Mouse (Mus musculus): ENCODE results near the gene Triobp. TPM values are rescaled to one million over a fixed set of nuclear protein-coding genes. Genes with fewer than 3 reads are reported as not detected.

Gene Triobp
- polyA plus RNA-seq, 1 experiment from 2014 or later, result 37.4 TPM

GRCm38 (mm10) chr15:78989152-78990092 lies 41.9 kb downstream of the Triobp start:
- DNase-seq (ENCODE audit: low spot score), result no peak
- no peak for ATAC-seq (ENCODE audit: low FRiP score)
- WGBS, result 90% methylated on average over 14 of the region's 14 CpGs
- H3K9ac ChIP-seq, result no peak overlapping the region
- no peak overlapping the region for H3K4me3 ChIP-seq (replicated peaks; ENCODE audit: low read length)
- H3K4me2 ChIP-seq (replicated peaks), result no peak overlapping the region
- H3K9me3 ChIP-seq (ENCODE audit: control insufficient read depth, low read length), result no peaks in the 10 kb centered on the region
- no peaks in the 10 kb centered on the region for H3K27me3 ChIP-seq (ENCODE audit: control insufficient read depth, insufficient read depth, low read length)
- peaks cover 53% of the 10 kb centered on the region for H3K36me3 ChIP-seq (replicated peaks; ENCODE audit: control insufficient read depth, insufficient read depth)
- no peak overlapping the region for H3K27ac ChIP-seq
- peaks cover 4% of the 10 kb centered on the region; the same call in 1 of the 2 replicates for H3K4me1 ChIP-seq (replicated peaks; ENCODE audit: control insufficient read depth, insufficient read depth, low read length)

GRCm38 (mm10) chr15:78990093-78990463 lies 42.6 kb downstream of the Triobp start:
- peaks cover 60% of the 10 kb centered on the region for H3K36me3 ChIP-seq (replicated peaks; ENCODE audit: control insufficient read depth, insufficient read depth)
- WGBS, result 96% methylated on average over 9 of the region's 9 CpGs
- ATAC-seq (ENCODE audit: low FRiP score), result no peak

GRCm38 (mm10) chr15:78990970-78991525 lies 43.5 kb downstream of the Triobp start:
- Histone ChIP-seq H3K9me3 (ENCODE audit: control insufficient read depth, low read length) (no peaks in the 10 kb centered on the region), H3K27ac (no peak overlapping the region), H3K9ac (no peak overlapping the region), H3K36me3 (replicated peaks; ENCODE audit: control insufficient read depth, insufficient read depth) (peaks cover 69% of the 10 kb centered on the region), H3K27me3 (ENCODE audit: control insufficient read depth, insufficient read depth, low read length) (no peaks in the 10 kb centered on the region), H3K4me2 (replicated peaks) (no peak overlapping the region), H3K4me3 (replicated peaks; ENCODE audit: low read length) (no peak overlapping the region), H3K4me1 (replicated peaks; ENCODE audit: control insufficient read depth, insufficient read depth, low read length) (peaks cover 4% of the 10 kb centered on the region; the same call in 1 of the 2 replicates)
- DNase-seq (ENCODE audit: low spot score), result no peak
- ATAC-seq (ENCODE audit: low FRiP score), result no peak
- WGBS, result 96% methylated on average over 25 of the region's 25 CpGs

More at GRCm38 (mm10) chr15:78990093-78990463, 42.6 kb downstream of the Triobp start:
- Histone ChIP-seq H3K4me1 (replicated peaks; ENCODE audit: control insufficient read depth, insufficient read depth, low read length) (peaks cover 4% of the 10 kb centered on the region; the same call in 1 of the 2 replicates), H3K27me3 (ENCODE audit: control insufficient read depth, insufficient read depth, low read length) (no peaks in the 10 kb centered on the region), H3K4me3 (replicated peaks; ENCODE audit: low read length) (no peak overlapping the region), H3K9ac (no peak overlapping the region), H3K27ac (no peak overlapping the region), H3K4me2 (replicated peaks) (no peak overlapping the region), H3K9me3 (ENCODE audit: control insufficient read depth, low read length) (no peaks in the 10 kb centered on the region)
- DNase-seq (ENCODE audit: low spot score), result no peak

GRCm38 (mm10) chr15:78992235-78992634 lies 44.7 kb downstream of the Triobp start:
- Histone ChIP-seq H3K36me3 (replicated peaks; ENCODE audit: control insufficient read depth, insufficient read depth) (peaks cover 72% of the 10 kb centered on the region), H3K27me3 (ENCODE audit: control insufficient read depth, insufficient read depth, low read length) (no peaks in the 10 kb centered on the region), H3K9ac (no peak overlapping the region), H3K9me3 (ENCODE audit: control insufficient read depth, low read length) (no peaks in the 10 kb centered on the region), H3K4me1 (replicated peaks; ENCODE audit: control insufficient read depth, insufficient read depth, low read length) (no peaks in the 10 kb centered on the region; the same call in 1 of the 2 replicates), H3K4me3 (replicated peaks; ENCODE audit: low read length) (no peak overlapping the region), H3K27ac (no peak overlapping the region), H3K4me2 (replicated peaks) (no peak overlapping the region)
- no peak for DNase-seq (ENCODE audit: low spot score)
- no peak for ATAC-seq (ENCODE audit: low FRiP score)
- 94% methylated on average over 7 of the region's 7 CpGs for WGBS

- Histone ChIP-seq H3K4me3 (replicated peaks; ENCODE audit: low read length) (no peak overlapping the region), H3K9me3 (ENCODE audit: control insufficient read depth, low read length) (no peaks in the 10 kb centered on the region), H3K9ac (no peak overlapping the region), H3K27ac (no peak overlapping the region), H3K36me3 (replicated peaks; ENCODE audit: control insufficient read depth, insufficient read depth) (peaks cover 72% of the 10 kb centered on the region), H3K27me3 (ENCODE audit: control insufficient read depth, insufficient read depth, low read length) (no peaks in the 10 kb centered on the region), H3K4me2 (replicated peaks) (no peak overlapping the region), H3K4me1 (replicated peaks; ENCODE audit: control insufficient read depth, insufficient read depth, low read length) (no peaks in the 10 kb centered on the region; the same call in 1 of the 2 replicates)
- no peak for DNase-seq (ENCODE audit: low spot score)
- 96% methylated on average over 24 of the region's 24 CpGs for WGBS
- no peak for ATAC-seq (ENCODE audit: low FRiP score)
Observed at GRCm38 (mm10) chr15:78992925-78993324, 45.4 kb downstream of the Triobp start.

GRCm38 (mm10) chr15:78995916-78996315 lies 48.4 kb downstream of the Triobp start:
- whole genome bisulfite sequencing, result 90% methylated on average over 4 of the region's 4 CpGs
- H3K9me3 ChIP-seq (ENCODE audit: control insufficient read depth, low read length), result no peaks in the 10 kb centered on the region
- H3K36me3 ChIP-seq (replicated peaks; ENCODE audit: control insufficient read depth, insufficient read depth), result peaks cover 76% of the 10 kb centered on the region
- no peaks in the 10 kb centered on the region for H3K4me1 ChIP-seq (replicated peaks; ENCODE audit: control insufficient read depth, insufficient read depth, low read length)
- H3K27ac ChIP-seq, result no peak overlapping the region
- H3K27me3 ChIP-seq (ENCODE audit: control insufficient read depth, insufficient read depth, low read length), result no peaks in the 10 kb centered on the region
- no peak overlapping the region for H3K9ac ChIP-seq
- ATAC-seq (ENCODE audit: low FRiP score) (no peak), DNase-seq (ENCODE audit: low spot score) (no peak)
- no peak overlapping the region for H3K4me2 ChIP-seq (replicated peaks)
- no peak overlapping the region for H3K4me3 ChIP-seq (replicated peaks; ENCODE audit: low read length)

GRCm38 (mm10) chr15:78996663-78997062 lies 49.1 kb downstream of the Triobp start:
- WGBS, result 93% methylated on average over 3 of the region's 3 CpGs
- peaks cover 76% of the 10 kb centered on the region for H3K36me3 ChIP-seq (replicated peaks; ENCODE audit: control insufficient read depth, insufficient read depth)
- no peak overlapping the region for H3K9ac ChIP-seq
- no peak overlapping the region for H3K4me2 ChIP-seq (replicated peaks)
- DNase-seq (ENCODE audit: low spot score) (no peak), ATAC-seq (ENCODE audit: low FRiP score) (no peak)
- H3K9me3 ChIP-seq (ENCODE audit: control insufficient read depth, low read length), result no peaks in the 10 kb centered on the region
- no peaks in the 10 kb centered on the region for H3K4me1 ChIP-seq (replicated peaks; ENCODE audit: control insufficient read depth, insufficient read depth, low read length)
- no peak overlapping the region for H3K27ac ChIP-seq
- no peaks in the 10 kb centered on the region for H3K27me3 ChIP-seq (ENCODE audit: control insufficient read depth, insufficient read depth, low read length)
- no peak overlapping the region for H3K4me3 ChIP-seq (replicated peaks; ENCODE audit: low read length)

GRCm38 (mm10) chr15:78998348-78998747 lies 50.8 kb downstream of the Triobp start:
- no peak for ATAC-seq (ENCODE audit: low FRiP score)
- H3K4me1 ChIP-seq (replicated peaks; ENCODE audit: control insufficient read depth, insufficient read depth, low read length), result no peaks in the 10 kb centered on the region
- H3K9ac ChIP-seq, result no peak overlapping the region
- H3K36me3 ChIP-seq (replicated peaks; ENCODE audit: control insufficient read depth, insufficient read depth), result peaks cover 76% of the 10 kb centered on the region
- DNase-seq (ENCODE audit: low spot score), result no peak
- no peak overlapping the region for H3K27ac ChIP-seq
- 65% methylated on average over 8 of the region's 8 CpGs for WGBS
- no peak overlapping the region for H3K4me3 ChIP-seq (replicated peaks; ENCODE audit: low read length)
- no peaks in the 10 kb centered on the region for H3K27me3 ChIP-seq (ENCODE audit: control insufficient read depth, insufficient read depth, low read length)
- H3K4me2 ChIP-seq (replicated peaks), result no peak overlapping the region
- H3K9me3 ChIP-seq (ENCODE audit: control insufficient read depth, low read length), result no peaks in the 10 kb centered on the region

GRCm38 (mm10) chr15:78999586-78999985 lies 52.1 kb downstream of the Triobp start:
- Histone ChIP-seq H3K36me3 (replicated peaks; ENCODE audit: control insufficient read depth, insufficient read depth) (peaks cover 76% of the 10 kb centered on the region), H3K27ac (no peak overlapping the region), H3K27me3 (ENCODE audit: control insufficient read depth, insufficient read depth, low read length) (no peaks in the 10 kb centered on the region), H3K9ac (no peak overlapping the region), H3K4me1 (replicated peaks; ENCODE audit: control insufficient read depth, insufficient read depth, low read length) (no peaks in the 10 kb centered on the region), H3K9me3 (ENCODE audit: control insufficient read depth, low read length) (no peaks in the 10 kb centered on the region), H3K4me3 (replicated peaks; ENCODE audit: low read length) (no peak overlapping the region), H3K4me2 (replicated peaks) (no peak overlapping the region)
- 86% methylated on average over 11 of the region's 11 CpGs for WGBS
- DNase-seq (ENCODE audit: low spot score) (no peak), ATAC-seq (ENCODE audit: low FRiP score) (no peak)

Data from hindbrain, embryonic 14.5 days (tissue).